Mouse (Mus musculus) stomach, postnatal 0 days (tissue): ENCODE measurements around the gene Arrdc5. TPM values are rescaled to one million over a fixed set of nuclear protein-coding genes. Genes with fewer than 3 reads are reported as not detected.

ENCODE experiments used
- ATAC-seq: fragments of 200-750 bp; cut with Nextera tagmentation; 2 replicates; pipeline ENCODE4 v1.8.0; 2017; ENCODE audit not compliant: low FRiP score, low TSS enrichment
- DNase-seq: peaks from one replicate; pipeline ENCODE4 v3.0.0-alpha.2; 2016; ENCODE audit warnings: low spot score
- H3K27ac ChIP-seq: fragments of 300-500 bp; sonication (generic); replicated peaks from 2 replicates; pipeline ENCODE4 v1.5.1; 2014; ENCODE audit warnings: mild to moderate bottlenecking, control low read depth
- H3K27me3 ChIP-seq: fragments of 300-500 bp; sonication (generic); 2 replicates; pipeline ENCODE4 v1.6.1; 2014; ENCODE audit warnings: low read length; ENCODE audit not compliant: control insufficient read depth, insufficient read depth
- H3K36me3 ChIP-seq: fragments of 300-500 bp; sonication (generic); 2 replicates; pipeline ENCODE4 v1.6.1; 2014; ENCODE audit warnings: low read length, mixed read lengths; ENCODE audit not compliant: control insufficient read depth, insufficient read depth
- H3K4me1 ChIP-seq: fragments of 300-500 bp; sonication (generic); replicated peaks from 2 replicates; pipeline ENCODE4 v1.6.1; 2014; ENCODE audit warnings: antibody characterized with exemption; ENCODE audit not compliant: control insufficient read depth, insufficient read depth
- H3K4me2 ChIP-seq: fragments of 300-500 bp; sonication (generic); replicated peaks from 2 replicates; pipeline ENCODE4 v1.6.1; 2014; ENCODE audit warnings: low read depth, mild to moderate bottlenecking, control low read depth, moderate library complexity
- H3K4me3 ChIP-seq: fragments of 300-500 bp; sonication (generic); 2 replicates; pipeline ENCODE4 v1.5.1; 2014; ENCODE audit warnings: low read depth, low read length, control low read depth
- H3K9ac ChIP-seq: fragments of 300-500 bp; sonication (generic); 2 replicates; pipeline ENCODE4 v1.6.1; 2014; ENCODE audit warnings: mild to moderate bottlenecking, low read length, control low read depth, mixed read lengths
- H3K9me3 ChIP-seq: fragments of 300-500 bp; sonication (generic); 2 replicates; pipeline ENCODE4 v1.6.1; 2016; ENCODE audit warnings: low read length; ENCODE audit not compliant: control insufficient read depth
- CTCF ChIP-seq: IDR thresholded peaks from 2 replicates; pipeline ENCODE4 v1.5.1; 2016; ENCODE audit warnings: antibody characterized with exemption, low read depth, mild to moderate bottlenecking, moderate library complexity
- EP300 ChIP-seq: optimal IDR thresholded peaks from 2 replicates; pipeline ENCODE3; 2016; ENCODE audit warnings: antibody characterized with exemption
- WGBS: fragments of 180-500 bp; shearing (Covaris S2); extraction: QIAGEN DNeasy Blood & Tissue Kit; methylation state at CpG from one replicate; pipeline ENCODE4 v1.1.7; 2014; 5-methylcytosine and 5-hydroxymethylcytosine counted together
- polyA plus RNA-seq: library from polyadenylated mRNA; unstranded; fragments of >200 nt; fragmentation: Nextera tagmentation; extraction: Ambion mirVana; gene quantifications from 2 replicates; pipeline ENCODE4 v1.2.1, GENCODE M21; 2015

Arrdc5 gene
- polyA plus RNA-seq, 1 experiment from 2014 or later, result not detected

DNA sequence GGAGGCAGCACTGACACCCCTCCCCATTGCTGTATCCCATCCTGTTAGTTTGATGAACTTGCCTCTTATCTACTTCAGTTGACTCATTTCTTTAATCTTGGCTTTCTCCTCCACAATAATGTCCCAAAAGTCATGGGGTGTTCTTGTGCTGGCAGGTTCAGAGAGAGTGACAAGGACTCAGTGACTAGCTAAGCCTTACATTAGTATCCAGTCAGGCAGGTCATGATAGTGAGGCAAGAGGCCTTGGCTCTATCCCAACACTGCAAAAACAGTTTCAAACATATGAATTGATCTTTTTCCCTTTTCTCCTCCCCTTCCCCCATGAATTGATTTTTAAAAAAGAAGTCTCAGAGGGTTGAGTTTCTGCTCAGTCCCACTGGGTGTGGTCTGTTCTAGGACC is 29.2 kb upstream of the Arrdc5 start:
- Histone ChIP-seq H3K4me3 (no peak overlapping the region), H3K4me1 (peaks cover 14% of the 10 kb centered on the region), H3K27ac (no peak overlapping the region), H3K9me3 (no peaks in the 10 kb centered on the region), H3K4me2 (no peak overlapping the region), H3K9ac (no peak overlapping the region), H3K27me3 (no peaks in the 10 kb centered on the region), H3K36me3 (no peaks in the 10 kb centered on the region)
- DNase-seq (no peak), ATAC-seq (no peak)
- peak; percentile 28 for TF ChIP-seq EP300
- no peak for TF ChIP-seq CTCF

DNA sequence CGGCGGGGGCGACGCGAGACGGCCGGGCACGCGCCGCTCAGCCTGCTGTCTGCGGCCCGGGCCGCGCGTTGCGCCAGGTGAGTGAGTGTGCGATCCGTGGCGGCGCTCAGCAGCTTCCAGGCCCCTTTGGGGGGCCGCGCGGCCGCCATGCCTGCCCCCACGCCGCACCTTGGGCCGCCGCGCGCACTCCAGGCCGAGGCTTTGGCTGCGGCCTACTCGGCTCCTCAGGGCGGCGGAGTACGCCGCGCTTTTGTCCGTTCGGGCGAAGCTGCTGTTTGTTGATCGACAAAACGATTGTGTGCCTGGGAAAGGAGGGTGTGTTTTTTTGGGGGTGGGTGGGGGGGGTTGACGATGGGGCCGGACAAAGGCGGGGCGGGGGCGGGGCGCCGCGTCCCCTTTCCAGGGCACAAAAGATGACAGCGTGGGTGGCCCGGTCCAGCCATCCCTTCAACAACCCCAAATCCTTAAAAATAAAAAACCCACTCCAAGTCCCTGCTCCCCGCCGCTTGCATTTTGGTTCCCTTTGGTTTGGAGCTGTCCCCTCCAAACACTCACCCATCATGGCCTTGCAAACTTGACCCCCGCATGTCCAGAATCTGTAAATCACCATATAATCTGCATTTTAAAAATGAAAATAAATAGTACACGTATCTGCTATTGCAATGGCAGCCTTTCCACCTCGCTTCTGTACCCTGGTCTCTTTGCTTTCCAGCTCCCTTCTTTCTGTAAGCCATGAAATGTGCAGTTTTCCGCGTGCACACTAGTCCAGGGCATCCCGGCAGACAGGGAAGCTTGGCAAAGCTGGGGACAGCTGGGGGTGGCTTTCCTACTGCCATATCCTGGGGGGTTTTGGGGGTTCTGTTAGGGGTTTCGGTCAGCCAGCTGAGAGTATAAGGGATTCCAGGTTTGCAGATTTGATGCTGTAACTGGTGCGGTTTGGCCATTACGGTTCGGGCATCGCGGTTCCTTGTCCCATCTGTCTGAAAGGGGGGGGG is 26.4 kb upstream of the Arrdc5 start:
- peak overlapping the region; percentile 98 for H3K9ac ChIP-seq
- TF ChIP-seq EP300 (no peak), CTCF (no peak)
- H3K27ac ChIP-seq, result peak overlapping the region; percentile 99
- ATAC-seq (peak; percentile 31), DNase-seq (peak; percentile 56)
- H3K4me1 ChIP-seq, result peaks cover 14% of the 10 kb centered on the region
- H3K9me3 ChIP-seq, result no peaks in the 10 kb centered on the region
- peak overlapping the region; percentile 83 for H3K4me3 ChIP-seq
- no peaks in the 10 kb centered on the region for H3K27me3 ChIP-seq
- H3K4me2 ChIP-seq, result peak overlapping the region; percentile 79
- H3K36me3 ChIP-seq, result no peaks in the 10 kb centered on the region
- WGBS, result 2% methylated on average over 40 of the region's 67 CpGs

DNA sequence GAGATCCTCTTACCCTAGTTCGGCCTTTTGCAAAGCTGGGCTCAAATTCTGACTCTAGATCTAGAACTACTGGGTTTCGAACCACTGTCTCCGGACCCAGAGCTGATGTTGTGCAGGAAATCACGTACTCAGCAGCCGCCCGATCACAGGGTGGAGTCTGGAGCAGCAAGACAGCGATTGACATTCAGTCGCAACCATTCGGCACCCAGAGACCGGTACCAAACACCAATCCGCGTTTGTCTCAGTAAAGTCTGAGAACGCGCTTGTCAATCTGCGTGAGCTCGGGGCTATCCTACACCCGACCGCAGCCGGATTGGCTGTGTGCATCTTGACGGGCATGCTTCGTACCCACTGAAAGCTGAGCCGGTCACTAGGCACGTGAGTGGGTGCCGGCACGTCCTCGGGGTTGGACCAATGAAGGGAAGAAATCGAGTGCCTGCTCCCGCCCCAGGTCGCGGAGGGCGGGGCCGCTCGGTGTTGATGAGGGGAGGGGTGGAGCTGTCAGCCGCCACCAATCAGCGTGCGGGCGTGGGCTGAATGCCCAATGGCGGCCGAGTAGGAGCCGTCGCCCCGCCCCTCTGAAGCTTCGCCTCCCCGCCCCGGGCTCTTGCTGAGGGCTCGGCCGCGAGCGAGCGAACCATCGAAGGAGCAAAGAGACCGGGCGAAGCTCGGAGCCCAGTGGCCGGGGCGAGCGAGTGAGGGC is 25.5 kb upstream of the Arrdc5 start, which contains the start of gene Kdm4b:
TSS of gene Kdm4b (plus strand) at position 613 of the 703 bp plus-strand sequence.
- peak within 1 kb of the TSS; percentile 98 for H3K9ac ChIP-seq
- H3K36me3 ChIP-seq, result no peaks in the 10 kb centered on the region
- H3K4me3 ChIP-seq, result peak within 1 kb of the TSS; percentile 83
- peak within 1 kb of the TSS; percentile 99 for H3K27ac ChIP-seq
- H3K4me1 ChIP-seq, result peaks cover 14% of the 10 kb centered on the region
- TF ChIP-seq EP300 (no peak), CTCF (no peak)
- peak within 1 kb of the TSS; percentile 79 for H3K4me2 ChIP-seq
- H3K9me3 ChIP-seq, result no peaks in the 10 kb centered on the region
- DNase-seq (peak; percentile 100), ATAC-seq (peak; percentile 99)
- WGBS, result under 1% methylated on average over 56 of the region's 57 CpGs
- H3K27me3 ChIP-seq, result no peaks in the 10 kb centered on the region

DNA sequence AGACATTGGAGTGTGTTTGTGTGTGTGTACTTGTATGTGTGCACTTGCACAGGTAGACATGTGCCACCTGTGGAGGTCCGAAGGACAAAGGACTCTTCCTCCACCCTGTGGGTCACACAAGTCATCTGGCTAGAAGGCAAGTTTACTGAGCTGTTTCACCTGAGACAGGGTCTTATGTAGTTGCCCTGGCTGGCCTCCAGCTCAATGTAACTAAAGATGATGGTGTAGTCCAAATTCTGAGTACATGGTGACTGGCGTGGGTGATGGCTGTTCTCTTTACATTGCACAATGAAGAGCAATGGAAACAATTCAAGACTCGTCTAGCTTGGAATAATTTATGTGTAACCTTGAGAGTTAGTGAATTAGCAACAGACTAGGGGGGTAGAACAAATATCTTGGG is 24.3 kb upstream of the Arrdc5 start:
- peaks cover 14% of the 10 kb centered on the region for H3K4me1 ChIP-seq
- no peak overlapping the region for H3K4me3 ChIP-seq
- no peak overlapping the region for H3K9ac ChIP-seq
- no peaks in the 10 kb centered on the region for H3K9me3 ChIP-seq
- TF ChIP-seq CTCF, result no peak
- no peak for TF ChIP-seq EP300
- 53% methylated on average over 3 of the region's 3 CpGs for WGBS
- H3K27ac ChIP-seq, result no peak overlapping the region
- no peaks in the 10 kb centered on the region for H3K27me3 ChIP-seq
- DNase-seq (no peak), ATAC-seq (no peak)
- H3K4me2 ChIP-seq, result no peak overlapping the region
- H3K36me3 ChIP-seq, result no peaks in the 10 kb centered on the region

DNA sequence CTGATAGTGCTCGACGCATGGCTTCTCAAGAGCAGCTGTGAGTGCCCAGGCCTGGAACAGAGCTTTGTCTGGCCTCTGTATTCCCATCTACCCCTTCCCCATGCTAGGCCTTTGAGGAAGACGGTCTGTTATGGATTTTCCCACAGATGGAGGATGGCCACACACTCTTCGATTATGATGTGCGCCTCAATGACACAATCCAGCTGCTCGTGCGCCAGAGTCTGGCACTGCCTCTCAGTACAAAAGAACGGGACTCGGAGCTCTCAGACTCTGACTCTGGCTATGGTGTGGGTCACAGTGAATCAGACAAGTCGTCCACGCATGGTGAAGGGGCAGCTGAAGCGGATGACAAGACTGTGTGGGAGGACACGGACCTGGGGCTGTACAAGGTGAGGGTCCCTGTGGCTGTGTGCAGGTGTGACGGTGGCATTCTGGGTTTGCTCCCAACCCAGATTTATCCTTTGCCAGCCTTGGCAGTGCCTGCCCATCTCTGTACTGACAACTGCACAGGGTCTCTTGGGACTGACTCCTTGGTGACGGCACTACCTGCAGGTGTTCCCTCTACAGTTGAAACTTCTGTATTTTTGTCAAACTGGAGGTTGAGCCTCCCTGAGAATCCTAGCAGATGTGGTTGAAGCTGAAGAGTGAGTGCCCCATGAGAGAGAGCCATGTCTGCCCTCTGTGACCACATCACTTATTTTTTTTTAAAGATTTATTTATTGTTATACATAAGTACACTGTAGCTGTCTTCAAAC is 9.3 kb upstream of the Arrdc5 start:
- no peak for ATAC-seq
- no peak for DNase-seq
- Histone ChIP-seq H3K4me2 (no peak overlapping the region), H3K9ac (no peak overlapping the region), H3K4me3 (no peak overlapping the region), H3K4me1 (peaks cover 5% of the 10 kb centered on the region; the same call in 1 of the 2 replicates), H3K36me3 (peaks cover 11% of the 10 kb centered on the region), H3K27me3 (no peaks in the 10 kb centered on the region), H3K9me3 (no peaks in the 10 kb centered on the region), H3K27ac (0 out of 2 replicates have a peak overlapping the region, but pooled peaks have one; percentile 69)
- TF ChIP-seq EP300 (no peak), CTCF (no peak)
- WGBS, result 76% methylated on average over 15 of the region's 15 CpGs
